Mouse (Mus musculus): ENCODE results near the gene Ttc41. TPM values are rescaled to one million over a fixed set of nuclear protein-coding genes. Genes with fewer than 3 reads are reported as not detected.

Ttc41 gene
- total RNA-seq, 2 experiments from 2014 or later = 2.1 to 2.3 TPM

DNA sequence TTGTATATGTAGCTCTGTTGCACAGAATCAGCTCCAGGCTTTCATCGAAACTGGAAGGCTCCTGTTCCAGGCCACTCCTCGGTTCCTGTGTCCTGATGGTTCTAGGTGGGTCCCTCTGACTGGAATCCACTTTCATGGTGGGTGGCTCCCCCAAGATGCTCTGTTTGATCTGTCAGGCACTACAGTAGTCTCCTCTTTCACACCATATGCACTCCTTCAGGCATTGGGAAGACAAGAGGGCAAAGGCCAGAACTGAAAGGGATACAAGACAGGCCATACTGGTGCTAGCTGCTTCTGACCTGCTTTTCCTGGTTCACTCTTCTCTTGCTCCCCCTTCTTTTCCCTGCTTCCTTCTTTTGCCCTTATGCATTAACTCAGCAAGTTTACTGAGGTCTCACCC, 37.3 kb downstream of the Ttc41 start:
- ATAC-seq (replicated peaks; ENCODE audit: low FRiP score, poor library complexity, severe bottlenecking) = no peak

DNA sequence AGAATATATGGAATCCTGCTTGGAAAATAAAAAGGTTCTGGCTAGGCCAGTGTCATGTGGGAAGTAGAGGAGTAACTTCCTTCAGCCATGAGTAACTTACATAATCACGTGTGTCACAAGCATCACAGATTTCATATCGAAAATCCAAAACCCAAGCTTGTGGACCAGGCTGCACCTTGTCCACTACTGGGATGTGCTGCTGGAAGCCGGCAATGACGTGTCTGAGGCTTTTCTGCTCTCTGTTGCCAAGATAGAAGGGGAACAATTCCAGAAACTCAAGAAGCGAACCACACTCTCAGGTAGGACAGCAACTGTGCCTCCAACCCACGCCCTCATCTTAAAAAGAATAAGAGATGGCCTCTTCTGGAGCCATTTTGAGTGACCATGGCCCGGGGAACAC, 38.7 kb downstream of the Ttc41 start:
- ATAC-seq (replicated peaks; ENCODE audit: low FRiP score, poor library complexity, severe bottlenecking) = no peak

- no peak for ATAC-seq (replicated peaks; ENCODE audit: low FRiP score, poor library complexity, severe bottlenecking)
Observed at GRCm38 (mm10) chr10:86755816-86756502, 50.3 kb downstream of the Ttc41 start.

- ATAC-seq (replicated peaks; ENCODE audit: low FRiP score, poor library complexity, severe bottlenecking) = peak; percentile 37; the same call in 1 of the 2 replicates
Observed at GRCm38 (mm10) chr10:86757724-86758123, 52.1 kb downstream of the Ttc41 start.

- no peak for ATAC-seq (replicated peaks; ENCODE audit: low FRiP score, poor library complexity, severe bottlenecking)
Observed at GRCm38 (mm10) chr10:86758211-86758610, 52.6 kb downstream of the Ttc41 start.

GRCm38 (mm10) chr10:86761236-86761635, 55.6 kb downstream of the Ttc41 start:
- ATAC-seq (replicated peaks; ENCODE audit: low FRiP score, poor library complexity, severe bottlenecking) = no peak

DNA sequence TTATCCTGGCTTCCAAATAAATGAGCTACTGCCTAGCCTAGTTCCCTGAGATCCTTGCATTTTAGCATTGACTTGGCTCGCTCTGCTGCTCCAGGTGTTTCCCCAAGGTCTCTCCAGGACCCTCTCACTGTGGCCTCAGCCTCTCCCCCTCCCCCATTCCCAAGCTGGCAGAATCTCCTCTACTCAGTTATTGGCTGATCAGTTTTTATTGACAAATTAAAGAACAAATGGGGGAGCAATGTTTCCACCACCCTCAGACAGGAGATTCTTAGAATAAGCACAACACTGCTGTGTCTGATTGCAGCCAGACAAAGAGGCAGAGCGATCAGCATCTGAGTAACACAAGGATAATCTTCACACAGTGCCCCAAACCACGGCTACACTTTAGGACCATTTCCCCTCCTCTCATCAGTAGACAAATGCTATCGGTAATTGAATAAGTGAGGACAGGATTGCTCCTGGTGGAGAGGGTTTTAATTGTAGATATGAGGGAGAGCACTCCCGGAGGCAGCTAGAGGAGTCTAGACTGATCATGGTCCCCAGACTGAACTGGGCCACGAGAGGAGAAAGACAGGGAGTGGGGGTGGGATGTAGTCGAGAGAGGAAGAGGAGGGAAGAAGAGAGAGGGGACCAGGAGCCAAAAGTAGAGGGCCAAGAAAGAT, 56.2 kb downstream of the Ttc41 start:
- no peak for ATAC-seq (replicated peaks; ENCODE audit: low FRiP score, poor library complexity, severe bottlenecking)

- no peak for ATAC-seq (replicated peaks; ENCODE audit: low FRiP score, poor library complexity, severe bottlenecking)
Observed at GRCm38 (mm10) chr10:86762384-86762730, 56.7 kb downstream of the Ttc41 start.

GRCm38 (mm10) chr10:86763672-86764071, 58.1 kb downstream of the Ttc41 start, which contains the start of gene Gm49358:
Gene Gm49358 (plus strand): TSS chr10:86763972.
- ATAC-seq (replicated peaks; ENCODE audit: low FRiP score, poor library complexity, severe bottlenecking) = no peak

GRCm38 (mm10) chr10:86765344-86765966, 59.8 kb downstream of the Ttc41 start:
- no peak for ATAC-seq (replicated peaks; ENCODE audit: low FRiP score, poor library complexity, severe bottlenecking)

DNA sequence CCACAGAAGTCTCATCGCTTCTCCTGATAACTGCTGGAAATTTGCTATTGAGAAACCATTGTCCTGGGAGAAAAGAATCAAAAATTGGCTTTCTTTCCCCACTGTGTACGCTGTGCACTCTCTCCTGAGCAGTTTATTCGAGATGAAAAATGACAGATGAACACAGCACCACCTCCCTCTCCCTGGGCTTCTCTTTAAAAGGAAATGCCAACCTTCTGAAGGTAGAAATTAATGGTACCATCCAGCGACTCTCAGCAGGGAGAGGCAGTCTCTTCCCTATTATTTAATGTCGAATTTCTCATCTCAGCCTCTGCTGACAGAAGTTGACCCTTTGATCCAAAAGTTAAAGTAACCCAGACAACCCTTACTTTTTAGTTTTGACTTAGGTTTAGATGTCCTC, 63.6 kb downstream of the Ttc41 start:
- no peak for ATAC-seq (replicated peaks; ENCODE audit: low FRiP score, poor library complexity, severe bottlenecking)

- ATAC-seq (replicated peaks; ENCODE audit: low FRiP score, poor library complexity, severe bottlenecking) = no peak
Observed at GRCm38 (mm10) chr10:86769797-86770196, 64.2 kb downstream of the Ttc41 start.

- ATAC-seq (replicated peaks; ENCODE audit: low FRiP score, poor library complexity, severe bottlenecking) = no peak
Observed at GRCm38 (mm10) chr10:86771701-86772100, 66.1 kb downstream of the Ttc41 start.

DNA sequence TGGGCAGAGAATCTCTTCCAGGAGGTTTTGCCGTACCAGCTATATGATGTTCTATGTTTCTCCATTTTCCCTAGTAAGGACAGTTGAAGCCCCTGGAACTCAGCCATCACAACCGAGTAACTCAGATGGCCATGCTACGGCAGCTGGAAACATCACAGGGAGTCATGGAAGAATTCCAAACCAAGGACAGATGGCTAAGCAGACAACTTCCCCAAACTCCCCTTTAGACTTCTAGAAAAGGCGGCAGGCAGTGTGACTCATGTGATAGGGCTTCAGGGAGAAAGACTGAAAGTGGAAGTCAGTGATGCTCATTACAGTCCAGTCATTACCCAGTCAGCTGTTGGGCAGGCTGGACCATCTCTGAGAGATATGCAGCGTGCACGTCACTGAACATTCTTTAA, 66.6 kb downstream of the Ttc41 start:
- ATAC-seq (replicated peaks; ENCODE audit: low FRiP score, poor library complexity, severe bottlenecking) = no peak

DNA sequence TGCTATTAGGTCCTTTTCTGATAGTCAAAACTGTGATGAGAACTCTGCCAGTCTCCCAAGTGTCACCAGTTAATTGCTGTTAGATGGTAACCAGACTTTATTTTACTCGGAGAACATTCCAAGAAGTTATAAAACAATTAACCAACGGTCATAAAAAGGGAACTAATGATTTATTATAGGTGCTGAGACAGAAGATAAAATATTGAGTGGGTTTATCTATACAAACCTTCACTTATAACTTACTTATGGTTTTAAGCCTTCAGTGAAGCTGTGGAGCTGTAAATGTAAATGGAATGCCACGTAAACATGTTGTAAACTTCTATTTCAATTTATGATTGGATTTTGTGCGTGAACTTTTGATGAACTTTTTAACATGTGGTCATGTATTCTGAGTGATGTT, 67.7 kb downstream of the Ttc41 start:
- ATAC-seq (replicated peaks; ENCODE audit: low FRiP score, poor library complexity, severe bottlenecking) = no peak

DNA sequence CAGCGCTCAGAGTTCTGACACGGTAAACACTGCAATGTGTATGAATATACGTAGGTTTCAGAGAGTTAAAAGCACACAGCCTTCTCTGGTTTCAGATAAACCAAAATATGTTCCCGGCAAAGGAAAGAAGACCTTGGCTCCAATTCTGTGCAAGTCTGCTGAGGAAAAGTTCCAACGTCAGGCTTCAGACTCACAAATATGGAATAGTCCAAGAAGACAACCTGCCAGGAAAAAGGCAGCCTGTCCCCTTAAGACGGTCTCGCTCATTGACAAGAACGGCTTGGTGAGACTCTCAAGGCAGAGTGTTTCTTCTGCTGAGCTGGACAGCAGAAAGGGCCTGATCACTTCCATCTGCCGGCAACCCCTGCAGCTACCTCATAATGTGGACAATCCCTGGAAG, 70.7 kb downstream of the Ttc41 start:
- no peak for ATAC-seq (replicated peaks; ENCODE audit: low FRiP score, poor library complexity, severe bottlenecking)

DNA sequence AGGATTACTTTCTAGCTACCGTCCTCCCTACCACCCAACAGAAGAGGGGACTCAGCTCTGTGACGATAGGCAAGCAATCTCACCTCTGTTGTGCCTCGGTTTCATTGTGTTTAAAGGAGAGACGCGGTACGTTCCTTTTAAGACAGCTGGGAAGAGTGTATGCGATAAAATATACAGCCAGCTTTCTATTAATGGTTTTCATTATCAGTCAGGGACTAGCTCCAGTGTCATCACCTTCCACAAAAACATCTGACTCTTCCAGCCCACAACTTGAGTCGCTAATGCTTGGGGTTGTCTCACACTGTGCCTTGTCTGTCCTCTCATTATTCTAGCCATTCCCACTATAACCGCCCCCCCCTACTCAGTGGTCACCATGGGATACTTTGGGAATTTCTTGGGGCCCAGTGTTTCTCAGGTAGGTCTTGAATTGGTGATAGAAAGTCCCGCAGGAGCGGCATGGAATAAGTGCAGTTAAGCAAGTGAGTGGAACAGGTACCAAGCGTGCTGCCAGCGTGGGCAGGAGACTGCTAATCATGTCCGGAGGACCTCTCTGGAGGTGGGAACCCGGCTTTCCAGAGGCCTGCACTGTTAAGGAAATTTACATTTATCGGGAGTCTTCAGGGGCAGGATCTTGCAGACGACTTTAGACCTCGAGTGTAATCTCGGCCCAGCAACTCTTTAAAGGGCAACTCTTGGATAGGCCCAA, 72.2 kb downstream of the Ttc41 start:
- ATAC-seq (replicated peaks; ENCODE audit: low FRiP score, poor library complexity, severe bottlenecking) = no peak; the same call in 1 of the 2 replicates

GRCm38 (mm10) chr10:86778398-86779116, 72.9 kb downstream of the Ttc41 start, which contains the start of gene Nt5dc3:
Gene Nt5dc3 (plus strand): TSS chr10:86779005.
- ATAC-seq (replicated peaks; ENCODE audit: low FRiP score, poor library complexity, severe bottlenecking) = peak; percentile 93

GRCm38 (mm10) chr10:86779117-86779755, 73.6 kb downstream of the Ttc41 start:
- peak; percentile 16; the same call in 1 of the 2 replicates for ATAC-seq (replicated peaks; ENCODE audit: low FRiP score, poor library complexity, severe bottlenecking)
